10 mouse cellular contexts compared by ENCODE assay signal in the genomic region with DNA sequence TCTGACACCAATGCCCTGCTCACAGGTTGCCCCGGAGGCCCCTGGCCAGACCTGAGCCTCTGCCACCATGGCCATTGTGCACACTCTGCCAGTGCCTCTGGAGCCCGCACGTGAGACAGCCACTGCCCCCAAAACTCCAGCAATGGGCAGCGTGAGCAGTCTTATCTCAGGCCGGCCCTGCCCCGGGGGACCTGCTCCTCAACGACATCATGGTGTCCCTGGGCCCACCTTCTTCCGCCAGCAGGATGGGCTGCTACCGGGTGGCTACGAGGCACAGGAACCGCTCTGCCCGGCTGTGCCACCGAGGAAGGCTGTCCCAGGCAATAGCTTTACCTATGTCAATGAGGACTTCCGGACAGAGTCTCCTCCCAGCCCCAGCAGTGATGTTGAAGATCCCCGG. TPM values are rescaled to one million over a fixed set of nuclear protein-coding genes. Genes with fewer than 3 reads are reported as not detected.
DNase-seq lines count a peak whose midpoint lies in the region; ATAC-seq and TF ChIP-seq lines count a peak whose summit lies in the region.
"Had no signal": no experiment of that assay in that cellular context is flagged by ENCODE, and none has a peak within 500 bp of the region (broad histone marks: within the 10 kb centered on the region; RNA-seq: fewer than 3 reads in every experiment).

No protein-coding gene starts in this region.

- DNase-seq in forebrain, embryonic 11.5 days (ENCODE audit: low spot score), result peak; percentile 51
- DNase-seq in forebrain, postnatal 0 days, result no peak
- no peak for DNase-seq in kidney, postnatal 36 days
- DNase-seq in embryonic facial prominence, embryonic 14.5 days (ENCODE audit: low spot score), result no peak
- DNase-seq in embryo, embryonic 11 days, result no peak
- DNase-seq in lung, postnatal 25 days (ENCODE audit: low spot score), result no peak
- DNase-seq: thymus, postnatal 14 days had no signal

- H3K9me3 ChIP-seq in forebrain, embryonic 11.5 days (ENCODE audit: control insufficient read depth, low read length), result no peaks in the 10 kb centered on the region
- no peaks in the 10 kb centered on the region for H3K9me3 ChIP-seq in forebrain, postnatal 0 days (ENCODE audit: low read length)
- H3K9me3 ChIP-seq in kidney, embryonic 15.5 days (replicated peaks), result no peaks in the 10 kb centered on the region
- no peaks in the 10 kb centered on the region for H3K9me3 ChIP-seq in embryonic facial prominence, embryonic 14.5 days (ENCODE audit: control insufficient read depth, low read length)
- H3K9me3 ChIP-seq in limb, embryonic 15.5 days, result no peaks in the 10 kb centered on the region

- no peak overlapping the region for H3K4me3 ChIP-seq in forebrain, embryonic 11.5 days (ENCODE audit: low read depth, low read length)
- no peak overlapping the region for H3K4me3 ChIP-seq in forebrain, postnatal 0 days (ENCODE audit: low read depth, low read length)
- H3K4me3 ChIP-seq in kidney, embryonic 15.5 days (replicated peaks), result no peak overlapping the region
- H3K4me3 ChIP-seq in embryonic facial prominence, embryonic 14.5 days (ENCODE audit: low read depth, low read length), result no peak overlapping the region
- peak overlapping the region; percentile 12; the same call in 1 of the 2 replicates for H3K4me3 ChIP-seq in limb, embryonic 15.5 days

- peaks cover 13% of the 10 kb centered on the region for H3K4me1 ChIP-seq in forebrain, embryonic 11.5 days (replicated peaks; ENCODE audit: control insufficient read depth, insufficient read depth, low read length)
- peaks cover 7% of the 10 kb centered on the region for H3K4me1 ChIP-seq in forebrain, postnatal 0 days (ENCODE audit: insufficient read depth)
- peaks cover 61% of the 10 kb centered on the region for H3K4me1 ChIP-seq in kidney, embryonic 15.5 days
- H3K4me1 ChIP-seq in embryonic facial prominence, embryonic 14.5 days (ENCODE audit: control insufficient read depth, insufficient read depth, low read length), result peaks cover 20% of the 10 kb centered on the region
- H3K4me1 ChIP-seq in limb, embryonic 15.5 days, result peaks cover 38% of the 10 kb centered on the region

- no peaks in the 10 kb centered on the region for H3K27me3 ChIP-seq in forebrain, embryonic 11.5 days (ENCODE audit: control insufficient read depth, insufficient read depth, low read length)
- H3K27me3 ChIP-seq in forebrain, postnatal 0 days (ENCODE audit: insufficient read depth, low read length), result no peaks in the 10 kb centered on the region
- no peaks in the 10 kb centered on the region for H3K27me3 ChIP-seq in kidney, embryonic 15.5 days
- no peaks in the 10 kb centered on the region for H3K27me3 ChIP-seq in embryonic facial prominence, embryonic 14.5 days (replicated peaks; ENCODE audit: control insufficient read depth, insufficient read depth, low read length)
- H3K27me3 ChIP-seq in limb, embryonic 15.5 days, result no peaks in the 10 kb centered on the region

- peak overlapping the region; percentile 1; the same call in 1 of the 2 replicates for H3K9ac ChIP-seq in forebrain, embryonic 11.5 days (ENCODE audit: low read length)
- no peak overlapping the region for H3K9ac ChIP-seq in forebrain, postnatal 0 days
- H3K9ac ChIP-seq in kidney, embryonic 15.5 days, result no peak overlapping the region
- 0 out of 2 replicates have a peak overlapping the region, but pooled peaks have one; percentile 3 for H3K9ac ChIP-seq in embryonic facial prominence, embryonic 14.5 days (ENCODE audit: low read depth, low read length)
- no peak overlapping the region for H3K9ac ChIP-seq in limb, embryonic 15.5 days

- no peak overlapping the region for H3K4me2 ChIP-seq in forebrain, embryonic 11.5 days (ENCODE audit: low read depth, low read length, severe bottlenecking)
- no peak overlapping the region for H3K4me2 ChIP-seq in forebrain, postnatal 0 days (ENCODE audit: low read depth)
- H3K4me2 ChIP-seq in kidney, embryonic 15.5 days, result peak overlapping the region; percentile 95; the same call in 1 of the 2 replicates
- no peak overlapping the region for H3K4me2 ChIP-seq in embryonic facial prominence, embryonic 14.5 days (ENCODE audit: low read depth, low read length)
- peak overlapping the region; percentile 29; the same call in 1 of the 2 replicates for H3K4me2 ChIP-seq in limb, embryonic 15.5 days

- WGBS in forebrain, embryonic 11.5 days, result 96% methylated on average over 15 of the region's 15 CpGs
- whole genome bisulfite sequencing in forebrain, postnatal 0 days, result 93% methylated on average over 15 of the region's 15 CpGs
- 89% methylated on average over 15 of the region's 15 CpGs for WGBS in kidney, embryonic 15.5 days
- WGBS in embryonic facial prominence, embryonic 14.5 days, result 92% methylated on average over 14 of the region's 15 CpGs
- WGBS in limb, embryonic 15.5 days, result 92% methylated on average over 15 of the region's 15 CpGs

- TF ChIP-seq CTCF in forebrain, postnatal 0 days (IDR thresholded peaks at IDR 0.05; ENCODE audit: low read depth), result no peak

- peaks cover 17% of the 10 kb centered on the region for H3K36me3 ChIP-seq in forebrain, embryonic 11.5 days (ENCODE audit: control insufficient read depth, insufficient read depth, low read length)
- H3K36me3 ChIP-seq in forebrain, postnatal 0 days (ENCODE audit: insufficient read depth), result peaks cover 17% of the 10 kb centered on the region
- peaks cover 54% of the 10 kb centered on the region for H3K36me3 ChIP-seq in kidney, embryonic 15.5 days
- H3K36me3 ChIP-seq in embryonic facial prominence, embryonic 14.5 days (ENCODE audit: control insufficient read depth, insufficient read depth, low read length), result peaks cover 49% of the 10 kb centered on the region
- peaks cover 44% of the 10 kb centered on the region for H3K36me3 ChIP-seq in limb, embryonic 15.5 days

- no peak overlapping the region for H3K27ac ChIP-seq in forebrain, embryonic 11.5 days (ENCODE audit: low read depth, low read length)
- no peak overlapping the region for H3K27ac ChIP-seq in forebrain, postnatal 0 days (ENCODE audit: low read depth, low read length)
- H3K27ac ChIP-seq in kidney, embryonic 15.5 days, result no peak overlapping the region
- H3K27ac ChIP-seq in embryonic facial prominence, embryonic 14.5 days (replicated peaks; ENCODE audit: low read depth, low read length), result no peak overlapping the region
- H3K27ac ChIP-seq in limb, embryonic 15.5 days, result no peak overlapping the region
- H3K27ac ChIP-seq: macrophage had no signal

- no peak for ATAC-seq in forebrain, embryonic 11.5 days (replicated peaks; ENCODE audit: low FRiP score)
- ATAC-seq in forebrain, postnatal 0 days, result no peak
- no peak for ATAC-seq in kidney, embryonic 15.5 days (replicated peaks; ENCODE audit: low FRiP score)
- no peak for ATAC-seq in embryonic facial prominence, embryonic 14.5 days (ENCODE audit: low read depth)
- no peak for ATAC-seq in limb, embryonic 15.5 days (ENCODE audit: insufficient number of reproducible peaks, low FRiP score, low TSS enrichment, low read depth)

RNA-seq across cellular contexts. Expression of gene Lzts2, which starts 7.1 kb away (rescaled TPM):
- 52.7 and 56.9 TPM in 2 replicates for polyA plus RNA-seq in forebrain, embryonic 11.5 days (2014; fragmentation: Nextera tagmentation; extraction: Ambion mirVana)
- 26.6 and 29.3 TPM in 2 replicates for total RNA-seq in forebrain, postnatal 0 days (2014; rRNA removed)
- polyA plus RNA-seq in forebrain, postnatal 0 days (2015; fragmentation: Nextera tagmentation; extraction: Ambion mirVana), result 14.6 and 15.0 TPM in 2 replicates
- polyA plus RNA-seq in kidney, embryonic 15.5 days (2015; fragmentation: Nextera tagmentation; extraction: Ambion mirVana), result 66.6 and 72.8 TPM in 2 replicates
- polyA plus RNA-seq in embryonic facial prominence, embryonic 14.5 days (2014; fragmentation: Nextera tagmentation; extraction: Ambion mirVana), result 51.2 and 56.1 TPM in 2 replicates
- 66.8 and 68.3 TPM in 2 replicates for polyA plus RNA-seq in limb, embryonic 15.5 days (2015; fragmentation: Nextera tagmentation; extraction: Ambion mirVana)

RNA-seq across cellular contexts. Expression of gene Mrpl43, which starts 15.1 kb away (rescaled TPM):
- 71.4 and 78.1 TPM in 2 replicates for polyA plus RNA-seq in forebrain, embryonic 11.5 days (2014; fragmentation: Nextera tagmentation; extraction: Ambion mirVana)
- total RNA-seq in forebrain, postnatal 0 days (2014; rRNA removed), result 60.6 and 62.2 TPM in 2 replicates
- 85.7 and 99.2 TPM in 2 replicates for polyA plus RNA-seq in forebrain, postnatal 0 days (2015; fragmentation: Nextera tagmentation; extraction: Ambion mirVana)
- polyA plus RNA-seq in kidney, embryonic 15.5 days (2015; fragmentation: Nextera tagmentation; extraction: Ambion mirVana), result 71.9 and 73.5 TPM in 2 replicates
- polyA plus RNA-seq in embryonic facial prominence, embryonic 14.5 days (2014; fragmentation: Nextera tagmentation; extraction: Ambion mirVana), result 47.4 and 49.2 TPM in 2 replicates
- polyA plus RNA-seq in limb, embryonic 15.5 days (2015; fragmentation: Nextera tagmentation; extraction: Ambion mirVana), result 62.5 and 65.1 TPM in 2 replicates

RNA-seq across cellular contexts. Expression of gene Twnk, which starts 15.9 kb away (rescaled TPM):
- 18.4 and 19.9 TPM in 2 replicates for polyA plus RNA-seq in forebrain, embryonic 11.5 days (2014; fragmentation: Nextera tagmentation; extraction: Ambion mirVana)
- total RNA-seq in forebrain, postnatal 0 days (2014; rRNA removed), result 7.7 and 8.6 TPM in 2 replicates
- 8.8 and 10.8 TPM in 2 replicates for polyA plus RNA-seq in forebrain, postnatal 0 days (2015; fragmentation: Nextera tagmentation; extraction: Ambion mirVana)
- polyA plus RNA-seq in kidney, embryonic 15.5 days (2015; fragmentation: Nextera tagmentation; extraction: Ambion mirVana), result 29.4 and 29.7 TPM in 2 replicates
- polyA plus RNA-seq in embryonic facial prominence, embryonic 14.5 days (2014; fragmentation: Nextera tagmentation; extraction: Ambion mirVana), result 10.5 and 11.2 TPM in 2 replicates
- polyA plus RNA-seq in limb, embryonic 15.5 days (2015; fragmentation: Nextera tagmentation; extraction: Ambion mirVana), result 19.6 and 19.8 TPM in 2 replicates

RNA-seq across cellular contexts. Expression of gene Pdzd7, which starts 24.2 kb away (rescaled TPM):
- 0.61 and 0.63 TPM in 2 replicates for polyA plus RNA-seq in forebrain, embryonic 11.5 days (2014; fragmentation: Nextera tagmentation; extraction: Ambion mirVana)
- 5.2 and 6.4 TPM in 2 replicates for total RNA-seq in forebrain, postnatal 0 days (2014; rRNA removed)
- polyA plus RNA-seq in forebrain, postnatal 0 days (2015; fragmentation: Nextera tagmentation; extraction: Ambion mirVana), result 1.6 and 1.9 TPM in 2 replicates
- 0.78 and 1.1 TPM in 2 replicates for polyA plus RNA-seq in kidney, embryonic 15.5 days (2015; fragmentation: Nextera tagmentation; extraction: Ambion mirVana)
- 0.32 and 0.67 TPM in 2 replicates for polyA plus RNA-seq in embryonic facial prominence, embryonic 14.5 days (2014; fragmentation: Nextera tagmentation; extraction: Ambion mirVana)
- 0.16 and 0.37 TPM in 2 replicates for polyA plus RNA-seq in limb, embryonic 15.5 days (2015; fragmentation: Nextera tagmentation; extraction: Ambion mirVana)
- polyA plus RNA-seq: macrophage had no signal

RNA-seq across cellular contexts. Expression of gene Sfxn3, which starts 25.9 kb away (rescaled TPM):
- polyA plus RNA-seq in forebrain, embryonic 11.5 days (2014; fragmentation: Nextera tagmentation; extraction: Ambion mirVana), result 15.4 and 18.7 TPM in 2 replicates
- 50.7 and 53.1 TPM in 2 replicates for total RNA-seq in forebrain, postnatal 0 days (2014; rRNA removed)
- polyA plus RNA-seq in forebrain, postnatal 0 days (2015; fragmentation: Nextera tagmentation; extraction: Ambion mirVana), result 93.3 and 106 TPM in 2 replicates
- polyA plus RNA-seq in kidney, embryonic 15.5 days (2015; fragmentation: Nextera tagmentation; extraction: Ambion mirVana), result 20.2 and 24.4 TPM in 2 replicates
- 28.1 and 31.1 TPM in 2 replicates for polyA plus RNA-seq in embryonic facial prominence, embryonic 14.5 days (2014; fragmentation: Nextera tagmentation; extraction: Ambion mirVana)
- 33.8 and 36.9 TPM in 2 replicates for polyA plus RNA-seq in limb, embryonic 15.5 days (2015; fragmentation: Nextera tagmentation; extraction: Ambion mirVana)

Comparison
In these comparisons a context has a peak if more than half of its experiments do, and no peak if none do; other contexts are left out.
1. H3K9ac ChIP-seq: peak in forebrain, embryonic 11.5 days (single experiment) and embryonic facial prominence, embryonic 14.5 days (single experiment); none in forebrain, postnatal 0 days (single experiment), kidney, embryonic 15.5 days (single experiment) and limb, embryonic 15.5 days (single experiment).
2. H3K4me2 ChIP-seq: peak in kidney, embryonic 15.5 days (single experiment) and limb, embryonic 15.5 days (single experiment); none in forebrain, embryonic 11.5 days (single experiment), forebrain, postnatal 0 days (single experiment) and embryonic facial prominence, embryonic 14.5 days (single experiment).